Mouse (Mus musculus) hindbrain, embryonic 11.5 days (tissue): ENCODE results near the gene Slc41a3. TPM values are rescaled to one million over a fixed set of nuclear protein-coding genes. Genes with fewer than 3 reads are reported as not detected.

ENCODE experiments used
- ATAC-seq: fragments of 200-750 bp; cut with Nextera tagmentation; 2 replicates; pipeline ENCODE4 v1.8.0; 2017; ENCODE audit warnings: mild to moderate bottlenecking, moderate TSS enrichment, moderate library complexity; ENCODE audit not compliant: low FRiP score
- DNase-seq: peaks from one replicate; pipeline ENCODE4 v3.0.0-alpha.2; 2015; ENCODE audit warnings: low spot score
- H3K27ac ChIP-seq: fragments of 300-500 bp; sonication (generic); 2 replicates; pipeline ENCODE4 v1.5.1; 2014; ENCODE audit warnings: mild to moderate bottlenecking, low read depth, low read length
- H3K27me3 ChIP-seq: fragments of 300-500 bp; sonication (generic); 2 replicates; pipeline ENCODE4 v1.6.1; 2014; ENCODE audit warnings: mild to moderate bottlenecking, low read length, moderate library complexity, mixed read lengths; ENCODE audit not compliant: control insufficient read depth, insufficient read depth
- H3K36me3 ChIP-seq: fragments of 300-500 bp; sonication (generic); 2 replicates; pipeline ENCODE4 v1.6.1; 2014; ENCODE audit warnings: mild to moderate bottlenecking, low read length, moderate library complexity, mixed read lengths; ENCODE audit not compliant: control insufficient read depth, insufficient read depth
- H3K4me1 ChIP-seq: fragments of 300-500 bp; sonication (generic); replicated peaks from 2 replicates; pipeline ENCODE4 v1.6.1; 2014; ENCODE audit warnings: low read length, mixed read lengths; ENCODE audit not compliant: control insufficient read depth, insufficient read depth
- H3K4me2 ChIP-seq: fragments of 300-500 bp; sonication (generic); replicated peaks from 2 replicates; pipeline ENCODE4 v1.6.1; 2014; ENCODE audit warnings: mild to moderate bottlenecking, low read depth, low read length
- H3K4me3 ChIP-seq: fragments of 300-500 bp; sonication (generic); 2 replicates; pipeline ENCODE4 v1.5.1; 2014; ENCODE audit warnings: low read depth, low read length
- H3K9ac ChIP-seq: fragments of 300-500 bp; sonication (generic); 2 replicates; pipeline ENCODE4 v1.6.1; 2014; ENCODE audit warnings: low read depth, low read length
- H3K9me3 ChIP-seq: fragments of 300-500 bp; sonication (generic); 2 replicates; pipeline ENCODE4 v1.6.1; 2016; ENCODE audit warnings: low read length; ENCODE audit not compliant: control insufficient read depth
- WGBS: fragments of 180-500 bp; shearing (Covaris S2); extraction: QIAGEN DNeasy Blood & Tissue Kit; methylation state at CpG from one replicate; pipeline ENCODE4 v1.1.7; 2014; 5-methylcytosine and 5-hydroxymethylcytosine counted together
- polyA plus RNA-seq: library from polyadenylated mRNA; unstranded; fragments of >200 nt; fragmentation: Nextera tagmentation; extraction: Ambion mirVana; gene quantifications from 2 replicates; pipeline ENCODE4 v1.2.1, GENCODE M21; 2014

The Slc41a3 gene
- polyA plus RNA-seq, 1 experiment from 2014 or later = 3.2 TPM

GRCm38 (mm10) chr6:90588113-90588512 is 16.4 kb upstream of the Slc41a3 start:
- no peaks in the 10 kb centered on the region for H3K27me3 ChIP-seq
- H3K36me3 ChIP-seq = no peaks in the 10 kb centered on the region
- no peak overlapping the region for H3K4me2 ChIP-seq
- DNase-seq (no peak), ATAC-seq (no peak)
- no peak overlapping the region for H3K4me3 ChIP-seq
- no peaks in the 10 kb centered on the region for H3K9me3 ChIP-seq
- H3K4me1 ChIP-seq = no peaks in the 10 kb centered on the region
- WGBS = 63% methylated on average over 5 of the region's 5 CpGs
- H3K27ac ChIP-seq = no peak overlapping the region
- no peak overlapping the region for H3K9ac ChIP-seq

GRCm38 (mm10) chr6:90590707-90591106 is 13.8 kb upstream of the Slc41a3 start:
- Histone ChIP-seq H3K27me3 (no peaks in the 10 kb centered on the region), H3K4me2 (no peak overlapping the region), H3K9ac (no peak overlapping the region), H3K27ac (no peak overlapping the region), H3K4me3 (no peak overlapping the region), H3K36me3 (no peaks in the 10 kb centered on the region), H3K4me1 (no peaks in the 10 kb centered on the region), H3K9me3 (no peaks in the 10 kb centered on the region)
- ATAC-seq (no peak), DNase-seq (no peak)
- WGBS = 100% methylated on average over 1 of the region's 1 CpGs

DNA sequence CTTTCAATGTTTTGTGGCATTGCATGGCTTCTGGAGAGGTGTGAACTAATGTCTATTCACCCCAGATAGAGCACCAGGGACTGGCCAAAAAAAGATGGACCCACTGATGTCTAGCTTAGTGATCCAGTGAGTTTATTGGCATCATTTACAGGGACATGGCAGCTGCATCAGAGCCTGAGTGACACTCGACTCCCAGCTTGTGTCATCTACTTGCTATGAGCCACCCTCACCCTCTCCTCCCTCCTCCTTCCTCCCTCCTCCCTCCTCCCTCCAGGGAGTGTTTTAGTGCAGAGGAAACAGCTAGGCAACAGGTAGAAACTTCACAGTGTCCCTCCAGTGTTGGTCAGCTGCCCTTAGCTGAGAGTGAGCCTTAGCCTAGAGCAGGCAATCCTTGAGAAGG is 9.6 kb upstream of the Slc41a3 start:
- no peak overlapping the region for H3K4me2 ChIP-seq
- no peak for DNase-seq
- no peaks in the 10 kb centered on the region for H3K4me1 ChIP-seq
- no peaks in the 10 kb centered on the region for H3K36me3 ChIP-seq
- no peak overlapping the region for H3K4me3 ChIP-seq
- H3K27ac ChIP-seq = no peak overlapping the region
- ATAC-seq = no peak
- H3K9ac ChIP-seq = no peak overlapping the region
- WGBS = 84% methylated on average over 1 of the region's 1 CpGs
- H3K27me3 ChIP-seq = no peaks in the 10 kb centered on the region
- H3K9me3 ChIP-seq = no peaks in the 10 kb centered on the region

DNA sequence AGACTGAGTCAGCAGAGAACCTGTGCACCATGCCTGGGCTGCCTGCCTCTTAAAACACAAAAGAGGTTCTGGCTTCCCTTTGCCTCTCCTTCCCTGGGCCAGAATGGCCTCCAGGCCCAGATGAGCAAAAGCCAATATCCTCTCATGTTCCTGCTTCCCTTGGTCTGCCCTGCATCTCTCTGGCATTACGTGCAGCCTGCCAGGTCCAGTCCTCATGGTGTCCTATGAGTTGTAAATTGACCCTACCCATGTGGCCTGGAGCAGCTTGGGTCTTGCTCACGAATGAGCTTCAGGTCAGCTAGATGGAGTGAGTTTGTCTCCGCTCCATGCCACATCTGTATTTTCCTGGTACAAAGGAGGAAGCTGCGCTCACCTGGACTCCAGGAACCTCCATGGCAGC is 7.5 kb upstream of the Slc41a3 start:
- no peak overlapping the region for H3K4me2 ChIP-seq
- H3K27me3 ChIP-seq = no peaks in the 10 kb centered on the region
- no peak overlapping the region for H3K4me3 ChIP-seq
- H3K4me1 ChIP-seq = no peaks in the 10 kb centered on the region
- DNase-seq (no peak), ATAC-seq (no peak)
- no peaks in the 10 kb centered on the region for H3K36me3 ChIP-seq
- WGBS = 89% methylated on average over 4 of the region's 4 CpGs
- no peak overlapping the region for H3K27ac ChIP-seq
- H3K9me3 ChIP-seq = no peaks in the 10 kb centered on the region
- H3K9ac ChIP-seq = no peak overlapping the region

DNA sequence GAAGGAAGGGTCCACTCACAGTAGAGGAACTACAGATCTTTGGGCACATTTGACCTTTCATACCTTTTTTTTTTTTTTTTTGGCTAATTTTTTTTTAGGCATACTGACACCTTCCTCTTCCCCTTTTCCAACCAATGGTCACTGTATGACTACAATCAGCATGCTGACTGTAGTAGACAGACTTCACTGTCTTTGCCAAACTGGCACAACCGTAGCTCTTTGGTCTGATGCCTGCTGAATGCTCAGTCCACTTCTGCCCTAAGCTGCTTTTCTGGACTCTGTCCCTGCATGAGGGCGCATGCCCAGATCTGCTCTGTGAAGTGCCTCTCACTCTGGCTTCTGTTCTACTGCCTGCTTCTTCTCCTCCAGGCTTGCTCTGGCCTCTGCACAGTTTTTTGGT is 6.9 kb upstream of the Slc41a3 start:
- no peak for DNase-seq
- H3K4me3 ChIP-seq = no peak overlapping the region
- no peak overlapping the region for H3K4me2 ChIP-seq
- no peaks in the 10 kb centered on the region for H3K9me3 ChIP-seq
- no peaks in the 10 kb centered on the region for H3K36me3 ChIP-seq
- 91% methylated on average over 2 of the region's 2 CpGs for WGBS
- H3K27ac ChIP-seq = no peak overlapping the region
- ATAC-seq = no peak
- H3K4me1 ChIP-seq = no peaks in the 10 kb centered on the region
- no peak overlapping the region for H3K9ac ChIP-seq
- no peaks in the 10 kb centered on the region for H3K27me3 ChIP-seq

GRCm38 (mm10) chr6:90598197-90598596 is 6.3 kb upstream of the Slc41a3 start:
- no peak overlapping the region for H3K4me3 ChIP-seq
- no peak for DNase-seq
- no peak for ATAC-seq
- H3K4me2 ChIP-seq = no peak overlapping the region
- no peaks in the 10 kb centered on the region for H3K36me3 ChIP-seq
- H3K9ac ChIP-seq = no peak overlapping the region
- no peaks in the 10 kb centered on the region for H3K4me1 ChIP-seq
- no peaks in the 10 kb centered on the region for H3K9me3 ChIP-seq
- no peak overlapping the region for H3K27ac ChIP-seq
- no peaks in the 10 kb centered on the region for H3K27me3 ChIP-seq
- WGBS = 90% methylated on average over 6 of the region's 6 CpGs

DNA sequence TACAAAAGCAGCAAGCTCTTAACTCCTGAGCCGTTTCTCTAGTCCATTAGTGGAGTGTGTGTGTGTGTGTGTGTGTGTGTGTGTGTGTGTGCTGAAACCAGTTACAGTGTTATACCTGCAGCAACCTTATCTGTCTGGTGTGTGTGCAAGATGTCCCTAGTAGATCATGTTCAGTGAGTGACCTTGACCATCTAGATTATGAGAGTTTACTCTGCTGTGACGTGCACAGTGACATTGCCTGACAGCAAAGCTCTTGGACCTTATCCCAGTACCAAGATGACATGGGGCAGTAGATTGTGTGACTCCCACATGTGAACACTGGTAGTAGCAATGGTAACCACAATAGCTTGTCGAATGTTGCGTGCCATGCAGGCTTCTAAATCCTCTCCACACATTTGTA is 4.2 kb upstream of the Slc41a3 start:
- H3K27ac ChIP-seq = no peak overlapping the region
- H3K4me1 ChIP-seq = no peaks in the 10 kb centered on the region
- no peaks in the 10 kb centered on the region for H3K9me3 ChIP-seq
- WGBS = 86% methylated on average over 4 of the region's 4 CpGs
- H3K4me3 ChIP-seq = no peak overlapping the region
- no peak for DNase-seq
- H3K4me2 ChIP-seq = no peak overlapping the region
- no peaks in the 10 kb centered on the region; the same call in 1 of the 2 replicates for H3K27me3 ChIP-seq
- H3K36me3 ChIP-seq = no peaks in the 10 kb centered on the region
- H3K9ac ChIP-seq = no peak overlapping the region
- ATAC-seq = no peak

DNA sequence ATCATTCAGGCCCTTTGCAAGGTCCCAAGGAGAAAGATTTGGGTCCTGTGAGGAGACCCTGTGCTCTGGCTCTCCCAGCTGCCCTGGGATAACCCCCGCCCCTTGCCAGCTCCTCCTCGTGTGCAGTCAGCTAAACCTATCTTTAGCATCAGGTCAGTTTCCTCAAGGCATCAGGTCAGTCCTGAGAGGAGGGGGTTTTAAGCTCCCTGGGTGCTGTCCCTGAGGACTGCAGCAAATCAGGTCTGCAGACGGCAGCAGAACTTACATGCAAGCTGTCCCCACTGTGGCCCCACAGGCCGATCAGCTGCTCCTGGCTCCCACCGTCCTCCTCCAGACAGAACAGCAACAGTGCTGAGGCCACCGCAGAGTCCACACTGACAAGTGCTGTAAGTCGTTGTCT is 2.8 kb upstream of the Slc41a3 start:
- Histone ChIP-seq H3K4me3 (no peak overlapping the region), H3K4me2 (no peak overlapping the region), H3K27ac (no peak overlapping the region), H3K27me3 (peaks cover 2% of the 10 kb centered on the region), H3K4me1 (no peaks in the 10 kb centered on the region), H3K9ac (no peak overlapping the region), H3K9me3 (no peaks in the 10 kb centered on the region), H3K36me3 (no peaks in the 10 kb centered on the region)
- WGBS = 71% methylated on average over 7 of the region's 7 CpGs
- no peak for DNase-seq
- ATAC-seq = no peak

DNA sequence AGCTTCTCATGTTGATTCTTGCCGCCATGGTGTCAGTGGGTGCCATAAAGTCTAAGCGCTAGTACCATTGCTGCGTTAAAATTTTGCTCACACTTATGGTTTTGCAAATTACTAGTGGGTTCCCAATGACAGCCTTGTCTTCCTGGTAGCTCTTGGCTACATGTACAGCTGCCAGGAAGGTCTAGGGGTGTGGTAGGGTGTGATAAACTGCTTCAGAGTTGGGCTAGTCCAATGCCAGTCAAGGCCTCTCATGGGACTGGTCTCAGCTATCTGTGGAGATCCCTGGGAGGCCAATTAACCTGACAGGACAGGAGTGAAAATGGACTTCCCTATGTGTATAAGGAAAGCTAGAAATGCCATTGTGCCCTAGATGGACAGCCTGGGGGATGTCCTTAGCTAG is 2.2 kb upstream of the Slc41a3 start:
- Histone ChIP-seq H3K36me3 (no peaks in the 10 kb centered on the region), H3K9ac (no peak overlapping the region), H3K9me3 (no peaks in the 10 kb centered on the region), H3K4me2 (no peak overlapping the region), H3K4me3 (no peak overlapping the region), H3K27me3 (peaks cover 2% of the 10 kb centered on the region), H3K4me1 (no peaks in the 10 kb centered on the region), H3K27ac (no peak overlapping the region)
- DNase-seq (no peak), ATAC-seq (no peak)
- 97% methylated on average over 3 of the region's 3 CpGs for WGBS
